Mouse (Mus musculus): ENCODE measurements at regions not wholly inside any gene's neighbourhood (a gene's known extent, or its start where the extent isn't known, plus 50 kb on each side); places are given as distances from the start of the nearest gene placed in this dataset.

- TF ChIP-seq POLR2A (IDR thresholded peaks at IDR 0.05; ENCODE audit: low read depth, low read length) = no peak
- no peak for TF ChIP-seq CTCF (IDR thresholded peaks at IDR 0.05; ENCODE audit: extremely low read depth, insufficient read length, insufficient replicate concordance, low read depth, low read length)
Measured at GRCm38 (mm10) chr17:83938671-83939244, 91.0 kb upstream of the Haao start.

Data from small intestine, adult 2 months (tissue).